Mouse (Mus musculus) gastrocnemius, postnatal 14 days (tissue): ENCODE measurements around the gene Ypel5. TPM values are rescaled to one million over a fixed set of nuclear protein-coding genes. Genes with fewer than 3 reads are reported as not detected.

ENCODE experiments used
- DNase-seq: peaks from one replicate; pipeline ENCODE4 v3.0.0; 2021; ENCODE audit warnings: mixed read lengths
- intact Hi-C: fragments of 180-260 bp; cut with DNase I; formaldehyde crosslinking; loops from one replicate; pipeline ENCODE4 v1.15.1; 2025; ENCODE audit warnings: low total_unique reads
- long read RNA-seq, 2 experiments: library from polyadenylated mRNA; stranded (forward); transcript quantifications; one replicate each; pipeline ENCODE4 v2.0.0; 2021
- total RNA-seq, 2 experiments: library from RNA; stranded (reverse); gene quantifications; 2 replicates each; pipeline ENCODE4 v1.2.3; 2021

Gene Ypel5
- total RNA-seq: 10 to 100 TPM; 21.5 to 23.7 TPM
- long read RNA-seq, experiment 1, transcript Ypel5-201 (3 exons, 3,120 nt): major isoform, 14 of 20 reads
- long read RNA-seq, experiment 1, partial matches to known transcripts: 0 of 20 reads
- long read RNA-seq, experiment 1, other reads (novel, unspliced or antisense): 2 of 20 reads
- long read RNA-seq, experiment 2, transcript Ypel5-201 (3 exons, 3,120 nt): minor isoform, 7 of 28 reads
- long read RNA-seq, experiment 2, transcript Ypel5-202 (3 exons, 2,419 nt): major isoform, 15 of 28 reads
- long read RNA-seq, experiment 2, transcript Ypel5-205 (3 exons, 704 nt): minor isoform, 5 of 28 reads
- long read RNA-seq, experiment 2, partial matches to known transcripts: 0 of 28 reads
- long read RNA-seq, experiment 2, other reads (novel, unspliced or antisense): 1 of 28 reads

DNA sequence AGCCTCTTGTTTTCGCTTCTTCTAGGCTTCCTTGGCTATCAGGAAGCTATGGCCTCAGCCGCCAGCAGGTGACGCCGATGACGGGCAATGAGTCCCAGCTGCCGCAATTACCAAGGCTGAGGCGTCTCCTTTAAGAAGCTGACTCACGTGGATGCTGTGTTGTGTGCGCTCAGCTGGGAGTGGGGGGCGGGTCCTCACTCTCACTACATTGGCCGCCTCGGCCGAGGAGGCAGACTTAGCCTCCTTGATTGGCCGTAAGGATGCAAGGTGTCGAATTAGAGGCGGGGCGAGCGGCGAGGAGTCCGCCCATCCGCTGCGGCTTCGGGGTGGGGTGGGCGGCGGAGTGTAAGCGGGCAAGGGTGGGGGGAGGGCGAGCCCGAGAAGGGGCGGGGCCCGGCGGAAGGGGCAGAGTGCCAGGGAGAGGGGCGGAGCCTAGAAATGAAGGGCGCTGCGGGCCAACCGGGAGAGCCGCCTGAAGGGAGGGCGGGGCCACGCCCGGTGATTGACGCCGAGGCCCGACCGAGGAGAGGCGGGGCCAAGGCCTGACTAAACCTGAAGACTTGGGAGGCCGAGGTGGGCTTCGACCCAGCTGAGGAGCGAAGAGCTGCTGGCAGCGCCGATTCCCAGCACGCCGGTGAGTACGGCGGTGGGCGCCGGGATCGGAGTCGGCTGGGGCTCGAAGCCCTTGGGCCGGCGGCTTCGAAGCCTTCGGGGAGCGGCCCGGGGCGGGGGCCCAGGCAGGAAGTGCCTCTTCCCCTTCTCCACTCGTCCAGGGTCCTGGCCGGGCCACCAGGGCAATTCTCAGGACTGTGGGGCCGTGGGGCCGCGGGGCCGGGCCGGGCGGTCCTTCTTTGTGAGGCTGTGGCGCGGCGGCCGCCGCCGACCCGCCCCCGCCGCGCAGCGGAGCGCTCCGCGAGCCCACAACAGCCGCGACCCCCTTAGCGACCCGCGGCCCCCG is at the start of gene Ypel5:
TSS of gene Ypel5 (plus strand) at position 296 of the 958 bp plus-strand sequence.
- peak; percentile 98 for DNase-seq
- intact Hi-C loops: no loop called here

DNA sequence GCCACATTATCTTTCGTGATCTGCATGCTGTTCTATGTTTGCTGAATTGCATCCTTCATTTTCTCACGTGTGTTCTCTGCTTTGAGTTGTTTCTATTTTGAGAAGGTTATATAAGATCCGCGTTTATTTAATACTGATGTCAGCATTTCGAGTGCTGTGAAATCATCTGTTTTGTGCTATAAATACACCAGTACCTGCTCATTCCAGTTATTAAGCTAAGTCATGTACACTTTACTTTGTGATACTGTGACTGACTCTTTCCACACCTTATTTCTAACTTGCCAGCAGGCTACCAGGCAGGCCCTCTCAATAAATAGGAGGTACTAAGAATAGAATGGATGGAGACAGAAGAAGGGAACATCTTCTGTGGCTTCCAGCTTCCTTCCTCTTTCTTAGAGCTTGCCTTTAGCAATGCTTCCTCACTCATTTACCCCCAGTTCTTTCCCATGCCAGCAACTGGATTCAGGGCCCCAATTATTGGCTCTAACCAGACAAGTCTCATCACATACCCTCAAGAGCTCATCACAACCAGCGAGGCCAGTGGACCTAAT is 48.3 kb upstream of the Ypel5 start:
- intact Hi-C loops: loop anchor here (10.0 kb wide), 1 partner anchor 823 kb away; no protein-coding TSS in a partner anchor
- DNase-seq: no peak

DNA sequence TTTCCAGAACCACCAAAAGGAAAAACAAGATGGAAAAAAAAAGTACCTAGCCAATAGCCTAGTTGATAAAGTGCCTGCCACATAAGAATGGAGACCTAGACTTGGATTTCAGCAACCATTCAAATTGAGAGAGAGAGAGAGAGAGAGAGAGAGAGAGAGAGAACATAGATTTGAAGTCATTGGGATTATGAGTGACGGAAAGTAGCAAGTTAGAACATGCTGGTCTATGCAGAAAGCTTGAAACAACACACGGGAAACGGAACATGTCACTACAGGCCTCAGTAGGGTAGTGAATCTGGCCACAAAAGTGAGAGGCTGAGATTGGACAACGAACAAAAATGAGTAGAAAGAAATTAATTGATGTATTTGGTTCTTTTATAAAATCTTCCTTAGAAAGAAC is 43.0 kb upstream of the Ypel5 start:
- no peak for DNase-seq
- intact Hi-C loops: no loop called here

DNA sequence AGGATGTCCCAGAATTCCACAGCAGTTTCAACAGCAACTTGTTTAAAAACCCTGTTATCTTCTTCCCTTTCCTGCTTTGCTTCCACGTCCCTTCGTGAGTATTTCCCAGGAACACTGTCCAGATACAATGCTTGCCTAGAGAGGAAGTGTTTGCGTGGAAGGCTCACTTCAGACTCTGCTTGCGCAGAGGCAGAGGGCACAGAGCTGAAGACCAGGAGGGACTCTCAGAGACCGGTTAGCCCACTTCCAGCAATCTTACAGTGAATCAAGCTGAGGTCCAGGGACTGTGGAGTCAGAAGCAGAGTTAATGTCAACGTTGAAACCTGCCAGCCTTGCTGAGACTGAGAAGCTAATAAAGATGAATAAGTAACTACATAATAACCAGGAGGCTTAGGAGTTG is 41.6 kb upstream of the Ypel5 start:
- intact Hi-C loops: no loop called here
- DNase-seq: no peak

DNA sequence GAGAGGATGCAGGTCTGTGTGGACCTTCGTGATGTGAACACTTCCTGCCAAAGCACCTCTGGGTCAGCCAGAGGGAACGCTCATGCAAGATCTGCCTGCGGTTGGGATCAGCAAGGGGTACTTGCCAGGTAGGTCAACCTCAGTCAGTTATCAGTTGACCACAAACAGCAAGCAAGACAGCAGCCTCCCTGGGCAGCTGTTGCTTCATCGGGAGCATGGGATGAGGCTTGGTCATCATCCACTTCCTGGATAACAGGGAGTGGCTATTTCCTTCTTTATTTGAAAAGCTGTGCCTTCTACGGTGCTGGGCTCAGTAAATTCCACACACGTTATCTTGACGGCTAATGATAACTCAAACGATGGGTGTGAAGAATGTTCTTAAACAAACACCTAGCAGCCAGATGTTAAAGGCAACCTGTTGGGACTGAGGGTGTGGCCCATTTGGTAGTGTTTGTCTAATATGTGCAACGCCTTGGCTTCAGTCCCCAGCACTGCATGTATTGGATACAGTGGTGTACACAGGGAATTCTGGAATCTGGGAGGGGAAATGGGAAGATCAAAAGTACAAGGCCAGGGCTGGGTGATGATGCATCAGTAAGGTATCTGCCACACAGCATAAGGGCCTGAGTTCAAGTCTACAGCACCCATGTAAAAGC is 40.7 kb upstream of the Ypel5 start:
- no peak for DNase-seq
- intact Hi-C loops: no loop called here

DNA sequence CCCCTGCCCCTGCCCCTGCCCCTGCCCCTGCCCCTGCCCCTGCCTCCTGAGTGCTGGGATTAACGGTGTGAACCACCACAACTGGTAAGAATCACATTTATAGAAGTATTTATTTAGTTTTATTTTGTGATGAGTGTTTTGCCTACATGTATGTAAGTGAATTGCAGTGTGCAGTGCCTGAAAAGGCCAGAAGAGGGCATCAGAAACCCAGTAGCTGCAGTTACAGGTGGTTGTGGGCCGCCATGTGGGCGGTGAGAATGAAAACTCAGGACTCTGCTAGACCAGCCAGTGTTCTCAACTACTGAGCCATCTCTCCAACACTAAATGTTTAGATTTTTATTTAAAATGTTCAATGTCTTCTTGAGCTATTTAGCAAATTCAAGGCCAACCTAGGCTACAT is 39.7 kb upstream of the Ypel5 start:
- DNase-seq: no peak
- intact Hi-C loops: no loop called here

DNA sequence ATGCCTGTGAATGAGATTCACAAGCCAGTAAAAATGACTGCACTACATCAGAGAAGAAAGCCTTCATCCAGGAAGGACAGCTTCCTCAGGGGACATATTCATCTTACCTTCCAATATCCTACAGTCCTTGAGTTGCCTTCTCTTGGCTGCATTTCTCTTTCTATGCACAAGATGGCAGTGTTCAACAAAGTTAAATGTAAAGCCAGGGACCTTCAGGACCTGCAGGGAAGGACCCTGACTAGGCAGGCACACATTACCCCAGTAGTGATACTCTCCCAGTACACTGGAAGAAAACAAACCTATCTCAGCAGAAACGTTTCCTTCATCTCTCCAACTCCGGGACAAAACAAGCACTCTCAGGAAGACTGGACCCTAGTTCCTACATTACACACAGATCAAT is 38.4 kb upstream of the Ypel5 start:
- no peak for DNase-seq
- intact Hi-C loops: no loop called here

DNA sequence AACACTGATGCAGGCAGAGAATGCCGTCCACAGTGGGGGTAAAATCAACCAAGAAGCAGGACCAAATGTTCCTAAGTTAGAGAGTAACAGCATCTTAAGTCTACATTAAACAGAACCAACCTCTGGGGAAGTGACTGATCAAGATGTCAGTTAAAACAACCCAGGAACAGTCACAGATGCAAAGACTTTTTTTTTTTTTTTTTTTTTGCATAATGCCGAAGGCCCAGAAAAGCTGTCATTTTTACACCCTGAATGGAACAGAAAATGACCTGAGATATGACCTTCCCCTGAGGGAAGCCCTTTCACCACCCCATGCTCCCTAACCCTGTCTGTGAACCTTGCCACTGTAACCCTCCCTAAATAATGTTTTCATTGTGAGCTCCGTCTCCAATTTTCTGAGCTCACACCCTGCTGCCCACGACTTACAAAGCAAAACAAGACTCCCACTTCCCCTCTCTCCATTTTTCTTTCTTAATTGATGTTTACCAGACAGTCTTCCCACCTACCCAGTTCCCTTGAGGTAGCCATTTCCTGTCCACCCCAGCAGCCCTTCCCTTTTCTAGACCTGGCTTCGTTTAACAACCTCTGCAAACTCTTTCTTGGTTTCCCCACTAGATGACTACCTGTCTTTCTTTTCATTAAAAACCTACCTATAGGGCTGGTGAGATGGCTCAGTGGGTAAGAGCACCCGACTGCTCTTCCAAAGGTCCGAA is 26.2 kb upstream of the Ypel5 start:
- intact Hi-C loops: no loop called here
- no peak for DNase-seq

DNA sequence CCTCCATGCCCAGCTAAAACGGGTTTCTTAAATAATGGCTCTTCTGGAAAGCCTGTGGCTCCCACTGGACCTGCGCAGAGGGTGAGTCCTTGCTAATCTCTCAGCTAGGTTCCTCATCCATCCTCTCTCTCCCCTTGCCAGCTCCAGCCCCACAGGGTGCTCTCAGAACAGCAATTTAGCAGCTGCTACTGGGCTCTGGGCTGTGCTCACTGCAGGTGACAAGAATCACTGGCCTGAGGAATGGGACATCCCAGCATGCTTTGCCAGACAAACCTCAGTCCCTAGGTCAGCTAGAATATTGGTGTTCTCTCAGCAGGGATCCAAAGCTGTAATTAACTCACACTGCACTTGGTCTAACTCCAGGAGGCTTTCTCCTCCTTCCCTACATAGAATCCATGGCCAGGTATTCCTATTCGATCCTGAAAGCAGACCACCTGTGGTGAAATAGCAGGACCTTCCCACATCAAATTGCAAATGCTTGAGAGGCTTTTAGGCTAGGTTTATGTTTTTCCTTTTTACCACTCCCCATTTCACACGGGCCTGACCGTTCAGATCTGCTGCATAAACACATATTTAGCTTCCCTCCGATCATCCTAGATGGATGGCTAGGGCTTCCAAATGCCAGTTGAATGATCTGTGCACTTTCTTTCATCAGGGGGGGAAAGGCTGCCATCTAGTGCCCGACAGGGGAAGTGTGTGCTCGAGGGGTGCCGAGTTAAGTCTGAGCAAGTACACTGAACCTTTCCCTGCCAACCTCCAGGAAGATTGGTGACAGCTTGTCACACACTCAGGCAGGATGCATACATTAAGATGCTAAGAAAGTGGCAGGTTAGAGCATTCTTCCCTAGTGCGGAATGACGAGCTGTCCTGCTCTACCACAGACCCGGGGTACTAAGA is 22.6 kb upstream of the Ypel5 start:
- peak; percentile 40 for DNase-seq
- intact Hi-C loops: no loop called here

DNA sequence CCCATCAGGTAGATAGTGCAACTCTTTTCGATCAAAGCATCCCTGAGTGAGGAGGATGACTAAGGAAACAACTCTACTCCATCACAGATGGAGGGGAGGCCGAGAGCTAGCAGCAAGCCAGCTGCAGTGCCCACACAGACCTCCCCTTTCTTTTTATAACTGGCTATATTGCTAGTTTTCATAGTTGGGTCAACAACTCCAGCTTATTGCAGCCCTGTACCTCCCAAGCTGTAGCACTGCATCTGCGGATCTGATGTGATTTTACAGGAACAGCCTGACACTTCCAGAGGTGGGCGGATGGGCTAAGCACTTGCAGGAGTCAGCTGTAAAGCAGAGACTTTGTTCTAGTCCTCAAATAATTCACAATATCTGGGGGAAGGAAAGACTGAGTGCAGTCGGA is 18.7 kb upstream of the Ypel5 start:
- intact Hi-C loops: no loop called here
- no peak for DNase-seq

DNA sequence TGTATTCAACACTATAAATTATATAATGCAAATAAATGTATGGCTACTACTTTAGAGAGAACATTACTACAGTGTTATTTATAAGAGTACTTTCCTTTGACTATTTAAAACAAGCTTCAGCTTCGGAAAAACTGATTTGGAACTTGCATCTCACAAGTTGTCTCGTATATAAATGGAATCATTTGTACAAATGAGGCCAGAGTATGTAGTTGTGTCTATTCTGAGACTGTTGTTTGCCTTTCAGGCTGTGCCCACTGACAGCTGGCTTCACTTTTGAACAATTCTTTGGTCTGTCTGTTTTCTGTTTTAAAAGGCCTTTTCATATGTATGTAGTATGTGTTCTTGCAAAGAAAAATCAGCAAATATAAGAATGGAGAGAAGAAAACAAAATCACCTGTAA is 16.5 kb upstream of the Ypel5 start:
- DNase-seq: no peak
- intact Hi-C loops: no loop called here

DNA sequence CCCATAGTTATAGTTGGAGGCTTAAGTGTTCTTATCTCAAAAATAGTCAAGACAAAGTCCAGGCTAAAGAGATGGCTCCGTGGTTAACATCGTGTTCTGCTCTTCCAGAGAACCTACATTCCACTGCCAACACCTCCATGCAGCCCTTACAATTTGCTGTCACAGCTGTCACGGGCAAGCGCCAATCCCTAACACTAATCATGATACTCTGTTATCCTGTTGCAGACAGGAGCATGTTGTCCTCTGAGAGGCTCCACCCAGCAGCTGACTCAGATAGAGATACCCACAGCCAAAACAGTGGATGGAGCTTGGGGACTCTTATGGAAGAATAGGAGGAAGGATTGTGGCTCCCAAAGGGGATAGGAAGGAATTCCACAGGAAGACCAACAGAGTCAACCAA is 15.8 kb upstream of the Ypel5 start:
- DNase-seq: no peak
- intact Hi-C loops: no loop called here

DNA sequence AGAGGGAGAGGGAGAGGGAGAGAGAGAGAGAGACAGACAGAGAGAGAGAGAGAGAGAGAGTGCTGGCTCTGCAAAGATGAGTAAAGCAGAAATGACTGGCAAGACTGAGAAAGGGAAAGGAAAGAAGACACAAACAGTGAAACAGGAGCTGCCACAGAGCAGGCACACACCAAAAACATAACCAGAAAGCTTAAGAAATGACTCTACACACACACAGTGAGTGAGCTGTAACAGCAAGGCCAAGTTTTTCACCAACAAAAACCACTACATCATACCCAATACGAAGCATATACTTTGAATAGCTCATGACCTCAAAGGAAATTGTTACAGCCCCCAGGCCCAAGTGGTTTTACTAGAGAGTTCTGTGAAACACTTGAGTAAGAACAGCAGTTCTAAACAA is 14.3 kb upstream of the Ypel5 start:
- DNase-seq: no peak
- intact Hi-C loops: no loop called here

DNA sequence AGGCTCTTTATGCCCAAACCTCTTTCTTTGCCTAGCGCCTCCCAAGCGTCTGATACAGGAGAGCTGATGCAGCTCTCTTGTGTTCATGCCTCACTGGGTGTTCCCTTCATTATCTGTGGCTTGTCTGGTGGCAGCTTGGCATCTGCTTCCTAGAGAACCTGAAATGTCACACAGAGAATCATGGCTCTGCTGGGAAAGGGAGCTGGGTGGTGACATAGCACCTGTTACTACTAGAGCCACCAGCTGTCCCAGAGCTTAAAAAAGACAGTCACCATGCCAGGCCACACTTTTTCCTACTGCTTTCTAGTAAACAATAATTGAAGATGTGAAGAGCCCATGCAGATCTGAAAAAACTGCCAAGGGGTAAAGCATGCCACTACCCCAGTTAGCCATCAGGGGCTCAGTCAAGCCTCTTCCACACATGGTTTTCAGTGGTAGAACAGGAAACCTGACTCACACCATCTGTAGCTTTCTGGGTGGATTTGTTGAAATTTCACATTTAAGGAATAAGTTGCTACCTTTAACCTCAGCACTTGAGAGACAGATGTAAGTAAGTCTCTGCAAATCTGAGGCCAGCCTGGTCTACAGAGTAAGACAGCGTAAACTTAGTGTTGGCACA is 9.2 kb upstream of the Ypel5 start:
- intact Hi-C loops: loop anchor here (5.0 kb wide), 1 partner anchor 1200 kb away; no protein-coding TSS in a partner anchor

DNA sequence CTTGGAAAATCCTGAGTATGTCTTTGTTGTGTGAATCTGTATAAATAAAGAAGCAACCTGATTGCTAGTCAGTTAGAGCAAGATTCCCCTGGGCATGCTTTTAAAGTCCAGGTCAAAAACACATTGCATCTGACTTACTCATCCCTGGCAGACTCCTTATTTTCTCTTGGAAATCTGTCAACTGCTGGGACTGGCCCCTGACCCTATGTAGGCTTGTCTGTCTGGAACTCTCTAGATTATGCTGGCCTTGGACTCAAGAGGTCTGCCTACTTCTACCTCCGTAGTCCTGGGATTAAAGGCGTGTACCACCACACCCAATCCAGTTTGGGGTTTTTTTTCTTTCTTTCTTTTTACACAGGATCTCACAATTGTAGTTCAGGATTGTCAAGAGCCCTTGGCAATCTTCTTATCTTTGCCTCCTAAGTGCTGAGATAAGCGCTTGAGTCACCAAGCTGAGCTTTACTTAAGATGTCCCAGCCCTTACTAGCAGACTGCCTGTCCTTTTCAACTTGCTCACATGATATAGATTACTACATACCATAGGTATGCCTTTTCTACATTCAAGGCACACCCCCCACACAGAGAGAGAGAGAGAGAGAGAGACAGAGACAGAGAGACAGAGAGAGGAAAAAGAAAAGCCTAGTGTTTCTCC is 8.1 kb upstream of the Ypel5 start:
- DNase-seq: no peak
- intact Hi-C loops: loop anchor here (5.0 kb wide), 1 partner anchor 1201 kb away; no protein-coding TSS in a partner anchor

More for the DNA sequence above, 9.2 kb upstream of the Ypel5 start:
- no peak for DNase-seq

DNA sequence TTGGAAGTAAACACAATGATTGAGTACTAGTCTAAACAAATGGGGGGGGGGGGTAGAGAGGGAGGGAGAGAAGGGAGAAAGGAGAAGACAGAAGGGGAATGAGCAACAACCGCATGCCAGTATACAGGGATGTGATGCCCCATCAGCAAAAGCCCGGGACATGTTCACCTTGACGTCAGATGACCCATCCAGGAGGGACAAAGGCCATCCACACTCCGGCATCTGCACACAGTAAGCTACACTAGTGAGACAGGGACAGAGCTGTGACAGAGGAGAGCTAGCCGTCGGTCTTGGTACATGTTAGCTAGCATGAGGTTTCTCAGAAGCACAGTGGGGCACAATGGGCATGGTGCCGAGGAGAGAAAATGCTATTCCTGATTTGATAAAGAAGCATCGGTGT is 7.6 kb upstream of the Ypel5 start:
- intact Hi-C loops: loop anchor here (5.0 kb wide), 1 partner anchor 1201 kb away; no protein-coding TSS in a partner anchor
- no peak for DNase-seq

DNA sequence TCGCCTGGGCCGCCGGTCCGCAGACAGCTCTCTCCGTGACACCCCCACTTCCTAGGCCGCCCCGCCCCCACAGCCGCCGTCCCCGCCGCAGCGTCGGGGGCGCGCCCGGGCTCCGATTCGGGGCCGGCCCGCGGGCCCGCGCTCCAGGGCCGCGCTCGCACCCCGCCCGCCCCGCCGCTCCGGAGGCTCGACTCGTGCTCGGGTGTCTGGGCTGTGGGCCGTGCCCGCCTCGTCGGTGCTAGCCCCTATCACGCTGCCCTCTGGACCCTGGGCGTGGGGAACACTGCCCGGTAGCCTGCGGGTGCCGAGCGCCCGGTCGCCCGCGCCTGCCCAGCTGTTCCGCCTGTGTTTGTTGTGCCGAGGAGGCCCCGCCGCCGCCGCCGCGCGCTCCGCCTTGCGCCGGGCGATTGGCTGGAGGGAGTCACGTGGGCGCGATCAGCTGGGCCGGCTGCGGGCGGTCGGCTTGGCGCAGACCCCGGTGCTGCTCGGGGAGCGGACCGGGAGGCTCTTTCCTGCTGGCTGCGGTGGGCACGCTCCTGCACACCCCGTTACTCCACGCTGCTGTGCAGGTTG is 973 bp downstream of the Ypel5 start:
- peak; percentile 94 for DNase-seq
- intact Hi-C loops: no loop called here
